Mouse (Mus musculus) bone marrow macrophage, adult 2 months (primary cell): ENCODE data around the gene Vwa3b.

Experiments
- CTCF ChIP-seq: IDR thresholded peaks from 2 replicates; pipeline ENCODE4 v1.5.1; 2012; ENCODE audit warnings: low read depth, mild to moderate bottlenecking, low read length, moderate library complexity
- POLR2A ChIP-seq: IDR thresholded peaks from 2 replicates; pipeline ENCODE4 v1.6.1; 2012; ENCODE audit warnings: mild to moderate bottlenecking, low read depth, low read length, borderline replicate concordance

DNA sequence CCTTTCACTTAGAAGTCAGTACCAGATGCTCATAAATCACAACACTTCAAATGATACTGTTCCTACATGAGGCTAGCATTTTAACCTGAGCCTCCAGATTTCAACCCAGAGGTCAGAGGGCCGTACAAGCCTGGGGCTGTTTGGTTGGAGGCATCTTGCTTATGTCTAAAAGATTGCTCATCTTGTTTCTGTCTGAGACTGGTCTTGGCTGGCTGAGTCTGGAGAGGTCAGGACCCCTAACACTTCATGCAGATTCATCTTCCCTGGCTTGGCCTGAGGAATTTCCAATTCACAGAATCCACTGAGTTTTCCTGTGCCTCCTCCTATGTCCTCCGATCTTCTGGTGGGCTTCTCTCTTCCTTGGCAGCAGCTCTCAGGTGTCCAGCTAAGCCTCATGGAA, 57.7 kb downstream of the Vwa3b start:
- no peak for TF ChIP-seq CTCF
- TF ChIP-seq POLR2A: no peak
